Mouse (Mus musculus): ENCODE data around the gene Kiss1r. TPM values are rescaled to one million over a fixed set of nuclear protein-coding genes. Genes with fewer than 3 reads are reported as not detected.

Kiss1r gene
- polyA plus RNA-seq (2015; fragmentation: Nextera tagmentation; extraction: Ambion mirVana), result 3.1 and 3.7 TPM in 2 replicates

- Histone ChIP-seq H3K27ac (ENCODE audit: low read depth, low read length) (peak within 1 kb of the TSS; percentile 70), H3K4me3 (ENCODE audit: low read length) (peak within 1 kb of the TSS; percentile 73), H3K9me3 (ENCODE audit: control insufficient read depth, low read length) (no peaks in the 10 kb centered on the region), H3K4me2 (ENCODE audit: low read length) (peak within 1 kb of the TSS; percentile 89), H3K36me3 (ENCODE audit: control insufficient read depth, insufficient read depth, low read length) (0 out of 2 replicates have a peak, but pooled peaks cover 2% of the 10 kb centered on the region), H3K27me3 (replicated peaks; ENCODE audit: control insufficient read depth, insufficient read depth, low read length) (peaks cover 41% of the 10 kb centered on the region), H3K4me1 (ENCODE audit: control insufficient read depth, insufficient read depth, low read depth, low read length) (peaks cover 36% of the 10 kb centered on the region), H3K9ac (ENCODE audit: low read depth, low read length) (peak within 1 kb of the TSS; percentile 94)
- peak; percentile 80 for ATAC-seq
- WGBS, result 2% methylated on average over 41 of the region's 42 CpGs
These were observed at the start of gene Kiss1r for GRCm38 (mm10) chr10:79916808-79917531. TSS of gene Kiss1r (plus strand) at chr10:79916971.

GRCm38 (mm10) chr10:79871845-79872244 is 44.9 kb upstream of the Kiss1r start:
- WGBS, result 77% methylated on average over 8 of the region's 8 CpGs
- H3K27ac ChIP-seq (ENCODE audit: low read depth, low read length), result no peak overlapping the region
- H3K9me3 ChIP-seq (ENCODE audit: control insufficient read depth, low read length), result no peaks in the 10 kb centered on the region
- H3K4me1 ChIP-seq (ENCODE audit: control insufficient read depth, insufficient read depth, low read depth, low read length), result peaks cover 29% of the 10 kb centered on the region
- peak overlapping the region; percentile 65 for H3K4me3 ChIP-seq (ENCODE audit: low read length)
- H3K4me2 ChIP-seq (ENCODE audit: low read length), result peak overlapping the region; percentile 96
- no peaks in the 10 kb centered on the region for H3K27me3 ChIP-seq (replicated peaks; ENCODE audit: control insufficient read depth, insufficient read depth, low read length)
- H3K36me3 ChIP-seq (ENCODE audit: control insufficient read depth, insufficient read depth, low read length), result peaks cover 3% of the 10 kb centered on the region; the same call in 1 of the 2 replicates
- ATAC-seq, result no peak
- H3K9ac ChIP-seq (ENCODE audit: low read depth, low read length), result no peak overlapping the region; the same call in 1 of the 2 replicates

GRCm38 (mm10) chr10:79872862-79873261 is 43.9 kb upstream of the Kiss1r start:
- Histone ChIP-seq H3K9ac (ENCODE audit: low read depth, low read length) (peak overlapping the region; percentile 74), H3K4me1 (ENCODE audit: control insufficient read depth, insufficient read depth, low read depth, low read length) (peaks cover 29% of the 10 kb centered on the region), H3K36me3 (ENCODE audit: control insufficient read depth, insufficient read depth, low read length) (0 out of 2 replicates have a peak, but pooled peaks cover 3% of the 10 kb centered on the region), H3K27me3 (replicated peaks; ENCODE audit: control insufficient read depth, insufficient read depth, low read length) (no peaks in the 10 kb centered on the region), H3K9me3 (ENCODE audit: control insufficient read depth, low read length) (no peaks in the 10 kb centered on the region), H3K4me3 (ENCODE audit: low read length) (peak overlapping the region; percentile 65), H3K27ac (ENCODE audit: low read depth, low read length) (peak overlapping the region; percentile 90), H3K4me2 (ENCODE audit: low read length) (peak overlapping the region; percentile 96)
- WGBS, result 45% methylated on average over 3 of the region's 3 CpGs
- ATAC-seq, result no peak

- ATAC-seq, result no peak
These were observed 43.5 kb upstream of the Kiss1r start for GRCm38 (mm10) chr10:79873313-79873712.

DNA sequence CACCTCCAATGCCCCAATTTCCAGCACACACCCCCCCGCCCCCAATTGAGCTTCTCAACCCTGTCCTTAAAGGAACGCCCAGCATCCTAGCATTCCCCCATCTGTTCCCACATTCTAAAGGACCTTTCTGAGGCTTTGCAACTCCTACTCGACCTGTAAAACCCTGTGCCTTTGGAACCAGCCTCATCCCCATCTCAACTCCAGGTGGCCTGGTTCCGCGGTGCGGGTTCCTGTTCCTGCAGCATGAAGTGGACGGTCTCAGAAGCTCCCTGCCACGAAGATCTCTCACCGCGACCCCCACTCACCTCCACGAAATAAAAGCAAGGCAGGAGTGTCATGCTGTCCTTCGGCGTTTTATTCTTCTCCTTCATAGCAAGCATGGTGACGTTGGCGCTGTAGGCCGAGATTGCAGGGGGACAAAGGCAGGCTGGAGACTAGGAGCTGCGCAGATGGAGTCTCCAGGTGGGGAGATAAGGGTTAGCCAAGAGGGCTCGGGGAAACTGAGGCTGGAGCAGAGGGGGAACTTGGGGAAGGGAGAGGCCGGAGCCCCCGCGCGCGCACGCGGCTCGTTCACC is 43.0 kb upstream of the Kiss1r start:
- Histone ChIP-seq H3K4me2 (ENCODE audit: low read length) (peak overlapping the region; percentile 96), H3K27me3 (replicated peaks; ENCODE audit: control insufficient read depth, insufficient read depth, low read length) (no peaks in the 10 kb centered on the region), H3K9me3 (ENCODE audit: control insufficient read depth, low read length) (no peaks in the 10 kb centered on the region), H3K27ac (ENCODE audit: low read depth, low read length) (peak overlapping the region; percentile 90), H3K9ac (ENCODE audit: low read depth, low read length) (peak overlapping the region; percentile 74), H3K36me3 (ENCODE audit: control insufficient read depth, insufficient read depth, low read length) (0 out of 2 replicates have a peak, but pooled peaks cover 3% of the 10 kb centered on the region), H3K4me3 (ENCODE audit: low read length) (peak overlapping the region; percentile 65), H3K4me1 (ENCODE audit: control insufficient read depth, insufficient read depth, low read depth, low read length) (peaks cover 29% of the 10 kb centered on the region)
- WGBS, result under 1% methylated on average over 18 of the region's 26 CpGs
- peak; percentile 5; the same call in 1 of the 2 replicates for ATAC-seq

More at GRCm38 (mm10) chr10:79873313-79873712, 43.5 kb upstream of the Kiss1r start:
- peak overlapping the region; percentile 90 for H3K27ac ChIP-seq (ENCODE audit: low read depth, low read length)
- H3K4me1 ChIP-seq (ENCODE audit: control insufficient read depth, insufficient read depth, low read depth, low read length), result peaks cover 29% of the 10 kb centered on the region
- no peaks in the 10 kb centered on the region for H3K9me3 ChIP-seq (ENCODE audit: control insufficient read depth, low read length)
- peak overlapping the region; percentile 74 for H3K9ac ChIP-seq (ENCODE audit: low read depth, low read length)
- 5% methylated on average over 6 of the region's 6 CpGs for WGBS
- H3K4me3 ChIP-seq (ENCODE audit: low read length), result peak overlapping the region; percentile 65
- H3K27me3 ChIP-seq (replicated peaks; ENCODE audit: control insufficient read depth, insufficient read depth, low read length), result no peaks in the 10 kb centered on the region
- 0 out of 2 replicates have a peak, but pooled peaks cover 3% of the 10 kb centered on the region for H3K36me3 ChIP-seq (ENCODE audit: control insufficient read depth, insufficient read depth, low read length)
- peak overlapping the region; percentile 96 for H3K4me2 ChIP-seq (ENCODE audit: low read length)

DNA sequence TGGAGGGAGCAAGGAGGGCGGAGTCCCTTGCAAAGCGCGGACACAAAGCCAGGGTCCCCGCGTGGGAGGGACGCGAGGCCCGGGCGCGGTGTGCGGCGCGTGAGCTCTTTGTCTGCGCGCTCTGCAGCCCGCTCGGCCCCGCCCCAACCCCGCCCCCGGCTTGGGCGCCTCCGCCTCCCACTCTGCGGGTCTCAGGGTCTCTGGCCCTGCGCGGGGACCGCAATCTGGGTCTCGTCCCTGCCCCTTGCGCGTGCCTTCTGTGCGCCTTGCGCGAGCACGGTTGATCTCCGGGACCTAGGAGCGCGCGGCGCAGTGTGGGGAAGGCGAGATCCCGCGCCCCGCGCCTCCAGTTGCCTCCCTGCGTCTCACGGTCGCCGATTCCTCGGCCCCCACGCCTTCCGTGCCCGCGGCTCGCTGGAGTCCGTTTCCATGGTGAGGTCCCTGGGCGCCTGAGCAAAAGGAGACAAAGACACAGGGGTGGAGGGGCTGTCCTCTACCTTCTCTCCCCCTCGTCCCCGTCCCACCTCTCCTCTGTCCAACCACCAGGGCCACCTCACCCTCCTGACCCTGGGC is 42.4 kb upstream of the Kiss1r start, which contains the start of the genes Prtn3 and Plppr3:
TSS of gene Prtn3 (plus strand) at position 187 of the 573 bp plus-strand sequence.
TSS of gene Plppr3 (minus strand) at position 345 of the 573 bp plus-strand sequence.
- H3K4me2 ChIP-seq (ENCODE audit: low read length), result peak within 1 kb of the TSS; percentile 96
- H3K27ac ChIP-seq (ENCODE audit: low read depth, low read length), result peak within 1 kb of the TSS; percentile 90
- no peaks in the 10 kb centered on the region for H3K27me3 ChIP-seq (replicated peaks; ENCODE audit: control insufficient read depth, insufficient read depth, low read length)
- no peaks in the 10 kb centered on the region for H3K9me3 ChIP-seq (ENCODE audit: control insufficient read depth, low read length)
- H3K36me3 ChIP-seq (ENCODE audit: control insufficient read depth, insufficient read depth, low read length), result 0 out of 2 replicates have a peak, but pooled peaks cover 3% of the 10 kb centered on the region
- peak within 1 kb of the TSS; percentile 65 for H3K4me3 ChIP-seq (ENCODE audit: low read length)
- peak; percentile 93 for ATAC-seq
- H3K4me1 ChIP-seq (ENCODE audit: control insufficient read depth, insufficient read depth, low read depth, low read length), result peaks cover 25% of the 10 kb centered on the region
- WGBS, result 0% methylated on average over 43 of the region's 57 CpGs
- H3K9ac ChIP-seq (ENCODE audit: low read depth, low read length), result peak within 1 kb of the TSS; percentile 74

DNA sequence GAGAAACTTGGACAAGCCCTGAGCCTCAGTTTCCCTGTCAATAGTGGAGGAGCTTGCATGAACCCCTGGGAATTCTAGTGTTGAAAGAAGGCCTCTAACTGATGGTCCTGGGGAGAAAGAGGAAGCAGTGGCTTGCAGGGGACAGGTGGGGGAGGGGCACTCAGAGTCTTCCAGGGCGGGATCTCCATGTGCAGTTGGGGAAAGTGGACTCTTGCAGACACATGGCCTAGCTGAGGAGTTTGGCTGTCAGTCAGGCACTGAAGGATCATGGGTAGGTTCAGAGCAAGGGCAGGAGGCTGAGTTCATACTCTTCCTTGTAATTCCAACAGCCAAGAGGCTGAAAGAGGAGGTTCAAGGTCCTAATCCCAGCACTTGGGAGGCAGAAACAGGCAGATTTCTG is 39.6 kb upstream of the Kiss1r start:
- H3K9me3 ChIP-seq (ENCODE audit: control insufficient read depth, low read length), result no peaks in the 10 kb centered on the region
- H3K4me2 ChIP-seq (ENCODE audit: low read length), result no peak overlapping the region
- no peaks in the 10 kb centered on the region for H3K36me3 ChIP-seq (ENCODE audit: control insufficient read depth, insufficient read depth, low read length)
- H3K27me3 ChIP-seq (replicated peaks; ENCODE audit: control insufficient read depth, insufficient read depth, low read length), result peaks cover 4% of the 10 kb centered on the region; the same call in 1 of the 2 replicates
- H3K9ac ChIP-seq (ENCODE audit: low read depth, low read length), result no peak overlapping the region
- no peak overlapping the region for H3K27ac ChIP-seq (ENCODE audit: low read depth, low read length)
- ATAC-seq, result no peak
- H3K4me3 ChIP-seq (ENCODE audit: low read length), result no peak overlapping the region
- WGBS, result 46% methylated on average over 1 of the region's 1 CpGs
- H3K4me1 ChIP-seq (ENCODE audit: control insufficient read depth, insufficient read depth, low read depth, low read length), result peaks cover 16% of the 10 kb centered on the region

DNA sequence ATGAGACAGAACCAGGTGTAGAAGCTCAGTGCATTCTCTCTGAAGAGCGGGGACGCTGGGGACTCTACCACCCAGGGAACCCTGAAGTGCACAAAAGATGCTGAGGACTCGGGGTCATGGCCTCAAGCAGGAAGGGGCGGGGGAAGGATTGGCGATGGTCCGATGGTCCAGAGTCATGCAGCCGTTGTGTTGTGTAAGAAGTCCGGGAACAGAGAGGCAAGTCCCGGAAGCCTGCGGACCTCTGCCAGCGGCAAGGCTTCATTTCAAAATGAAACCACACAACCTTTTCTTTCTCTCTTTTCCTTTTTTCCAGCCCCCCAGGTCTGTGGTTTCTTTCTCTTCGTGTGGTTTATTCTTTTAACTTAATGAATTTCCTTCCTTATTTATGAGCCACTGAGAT is 39.0 kb upstream of the Kiss1r start:
- peaks cover 14% of the 10 kb centered on the region for H3K4me1 ChIP-seq (ENCODE audit: control insufficient read depth, insufficient read depth, low read depth, low read length)
- peaks cover 4% of the 10 kb centered on the region; the same call in 1 of the 2 replicates for H3K27me3 ChIP-seq (replicated peaks; ENCODE audit: control insufficient read depth, insufficient read depth, low read length)
- H3K9me3 ChIP-seq (ENCODE audit: control insufficient read depth, low read length), result no peaks in the 10 kb centered on the region
- no peak for ATAC-seq
- H3K27ac ChIP-seq (ENCODE audit: low read depth, low read length), result no peak overlapping the region
- WGBS, result 41% methylated on average over 12 of the region's 12 CpGs
- H3K4me2 ChIP-seq (ENCODE audit: low read length), result no peak overlapping the region
- no peak overlapping the region for H3K4me3 ChIP-seq (ENCODE audit: low read length)
- no peaks in the 10 kb centered on the region for H3K36me3 ChIP-seq (ENCODE audit: control insufficient read depth, insufficient read depth, low read length)
- no peak overlapping the region for H3K9ac ChIP-seq (ENCODE audit: low read depth, low read length)
